43 mouse cellular contexts compared by ENCODE assay signal in genomic region chr5:29470271-29470670, GRCm38 (mm10). TPM values are rescaled to one million over a fixed set of nuclear protein-coding genes. Genes with fewer than 3 reads are reported as not detected.
"Had no signal": no experiment of that assay in that cellular context is flagged by ENCODE, and none has a peak within 500 bp of the region (broad histone marks: within the 10 kb centered on the region; RNA-seq: fewer than 3 reads in every experiment).

No protein-coding gene starts in this region.

- H3K4me3 ChIP-seq: limb, embryonic 10.5 days; limb, embryonic 12.5 days; limb, embryonic 13.5 days; limb, embryonic 15.5 days; liver, embryonic 12.5 days; liver, embryonic 13.5 days; liver, embryonic 15.5 days; lung, embryonic 15.5 days; megakaryocyte, embryonic 14.5 days; midbrain, embryonic 10.5 days; midbrain, embryonic 12.5 days; midbrain, embryonic 13.5 days; midbrain, embryonic 15.5 days; myocyte; neural tube, embryonic 12.5 days; neural tube, embryonic 13.5 days had no signal

- ATAC-seq: liver, embryonic 12.5 days; liver, postnatal 0 days; lung, postnatal 0 days; midbrain, embryonic 13.5 days; midbrain, embryonic 15.5 days; midbrain, embryonic 16.5 days had no signal

- H3K9me3 ChIP-seq: limb, embryonic 10.5 days; limb, embryonic 12.5 days; limb, embryonic 13.5 days; limb, embryonic 15.5 days; liver, embryonic 12.5 days; liver, embryonic 13.5 days; liver, embryonic 15.5 days; lung, embryonic 15.5 days; megakaryocyte, embryonic 14.5 days; midbrain, embryonic 10.5 days; midbrain, embryonic 12.5 days; midbrain, embryonic 13.5 days; midbrain, embryonic 15.5 days; neural tube, embryonic 12.5 days; neural tube, embryonic 13.5 days had no signal

- H3K27ac ChIP-seq: limb, embryonic 10.5 days; limb, embryonic 12.5 days; limb, embryonic 13.5 days; limb, embryonic 15.5 days; liver, embryonic 12.5 days; liver, embryonic 13.5 days; liver, embryonic 14.5 days; liver, embryonic 15.5 days; lung, embryonic 15.5 days; macrophage; midbrain, embryonic 10.5 days; midbrain, embryonic 12.5 days; midbrain, embryonic 13.5 days; midbrain, embryonic 15.5 days; neural tube, embryonic 12.5 days; neural tube, embryonic 13.5 days had no signal

- H3K4me2 ChIP-seq: limb, embryonic 12.5 days; limb, embryonic 13.5 days; limb, embryonic 15.5 days; liver, embryonic 11.5 days; liver, embryonic 12.5 days; liver, embryonic 13.5 days; liver, embryonic 15.5 days; lung, embryonic 14.5 days; lung, embryonic 15.5 days; midbrain, embryonic 12.5 days; midbrain, embryonic 13.5 days; midbrain, embryonic 15.5 days; neural tube, embryonic 12.5 days; neural tube, embryonic 13.5 days had no signal

- H3K36me3 ChIP-seq: limb, embryonic 10.5 days; limb, embryonic 12.5 days; limb, embryonic 13.5 days; limb, embryonic 15.5 days; liver, embryonic 12.5 days; liver, embryonic 13.5 days; liver, embryonic 15.5 days; lung, embryonic 15.5 days; midbrain, embryonic 10.5 days; midbrain, embryonic 12.5 days; midbrain, embryonic 13.5 days; midbrain, embryonic 15.5 days; neural tube, embryonic 12.5 days; neural tube, embryonic 13.5 days had no signal

- H3K4me1 ChIP-seq: lung, embryonic 15.5 days had no signal

- DNase-seq: left cerebral cortex, postnatal 4 days; liver; liver, embryonic 13.5 days; liver, postnatal 0 days; lung, adult 18-20 months; lung, adult 2 months; lung, embryonic 14.5 days; lung, postnatal 10 days; lung, postnatal 14 days; lung, postnatal 36 days; lung, postnatal 4 days; midbrain, embryonic 14.5 days had no signal

- H3K9ac ChIP-seq: limb, embryonic 12.5 days; limb, embryonic 13.5 days; limb, embryonic 15.5 days; liver, embryonic 12.5 days; liver, embryonic 13.5 days; liver, embryonic 14.5 days; liver, embryonic 15.5 days; liver, postnatal 0 days; lung, embryonic 14.5 days; lung, embryonic 15.5 days; midbrain, embryonic 12.5 days; midbrain, embryonic 13.5 days; midbrain, embryonic 15.5 days; neural tube, embryonic 12.5 days; neural tube, embryonic 13.5 days had no signal

RNA-seq across cellular contexts. Expression of gene Mnx1, which starts 8.0 kb away (rescaled TPM):
- total RNA-seq: left cerebral cortex, postnatal 10 days; left cerebral cortex, postnatal 14 days; left cerebral cortex, postnatal 25 days; left cerebral cortex, postnatal 36 days; left cerebral cortex, postnatal 4 days; liver, adult 2 months; megakaryocyte progenitor cell, adult 5-6 weeks; megakaryocyte, adult 5-6 weeks; megakaryocyte-erythroid progenitor cell, adult 5-6 weeks; monocyte, adult 5-6 weeks had no signal
- polyA plus RNA-seq: limb, embryonic 15.5 days; liver, adult 2 months; liver, embryonic 12.5 days; liver, embryonic 13.5 days; liver, embryonic 14.5 days; liver, embryonic 15.5 days; liver, embryonic 16.5 days; liver, postnatal 0 days; lung, adult 2 months; lung, embryonic 14.5 days; lung, embryonic 15.5 days; lung, embryonic 16.5 days; lung, postnatal 0 days; macrophage; midbrain, embryonic 10.5 days; midbrain, embryonic 12.5 days; midbrain, embryonic 13.5 days; midbrain, embryonic 14.5 days; midbrain, embryonic 15.5 days; midbrain, embryonic 16.5 days; myocyte had no signal
